Mouse (Mus musculus): Measurements from ENCODE around the gene Hc.

Gene Hc

GRCm38 (mm10) chr2:34948622-34949021 is 112.6 kb downstream of the Hc start:
- DNase-seq, result peak; percentile 48

- DNase-seq, result no peak
These were observed 115.2 kb downstream of the Hc start for GRCm38 (mm10) chr2:34946046-34946445.

- DNase-seq, result no peak
These were observed 115.7 kb downstream of the Hc start for GRCm38 (mm10) chr2:34945580-34945979.

- DNase-seq, result peak; percentile 30
These were observed 116.5 kb downstream of the Hc start for GRCm38 (mm10) chr2:34944761-34945160.

GRCm38 (mm10) chr2:34943556-34944120 is 117.6 kb downstream of the Hc start:
- peak; percentile 15 for DNase-seq

GRCm38 (mm10) chr2:34941061-34941675 is 120.1 kb downstream of the Hc start:
- DNase-seq, result peak; percentile 12

- no peak for DNase-seq
These were observed 121.0 kb downstream of the Hc start for GRCm38 (mm10) chr2:34940246-34940645.

- DNase-seq, result no peak
These were observed 122.7 kb downstream of the Hc start for GRCm38 (mm10) chr2:34938269-34939208.

GRCm38 (mm10) chr2:34937460-34937859 is 123.8 kb downstream of the Hc start:
- no peak for DNase-seq
